Mouse (Mus musculus) c-Kit-negative CD71-positive TER-119-positive erythroid progenitor cells, embryonic 14.5 days (primary cell): ENCODE results near the gene Taar6.

Source experiments
- DNase-seq: peaks from one replicate; pipeline ENCODE4 v3.0.0-alpha.2; 2013; ENCODE audit warnings: low read depth, low spot score

Taar6 gene

DNA sequence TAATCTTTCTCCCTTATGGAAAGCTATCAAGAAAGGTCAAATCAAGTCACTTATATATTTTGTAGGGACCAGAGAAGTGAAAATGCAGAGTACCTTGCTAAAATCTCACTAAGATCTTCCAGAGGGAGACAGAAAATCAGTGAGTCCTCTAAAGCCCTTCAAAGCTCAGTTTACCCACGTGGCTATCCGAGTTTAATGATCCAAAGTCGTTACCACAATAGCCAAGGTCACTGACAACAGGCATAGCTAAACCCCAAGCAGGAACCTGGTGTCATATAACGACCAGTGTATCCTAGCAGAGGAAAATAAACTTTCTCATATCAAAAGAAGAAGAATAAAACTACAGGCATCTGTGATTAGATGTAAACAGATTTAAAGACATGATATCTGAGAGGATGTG is 47.8 kb downstream of the Taar6 start:
- DNase-seq: no peak
